Mouse (Mus musculus): ENCODE data around the gene Cyp11a1. TPM values are rescaled to one million over a fixed set of nuclear protein-coding genes. Genes with fewer than 3 reads are reported as not detected.

Cyp11a1 gene
- polyA plus RNA-seq, 1 experiment from 2014 or later = 0.64 TPM

- DNase-seq (ENCODE audit: low spot score) = no peak
- no peaks in the 10 kb centered on the region for H3K27me3 ChIP-seq (ENCODE audit: insufficient read depth, low read length)
- ATAC-seq (replicated peaks; ENCODE audit: low FRiP score, low read depth) = no peak
- no peak overlapping the region for H3K4me2 ChIP-seq (ENCODE audit: low read length)
- no peak overlapping the region for H3K9ac ChIP-seq (ENCODE audit: low read depth, low read length)
- H3K9me3 ChIP-seq (replicated peaks; ENCODE audit: low read length) = no peaks in the 10 kb centered on the region
- no peaks in the 10 kb centered on the region for H3K4me1 ChIP-seq (replicated peaks; ENCODE audit: insufficient read depth, low read length)
- TF ChIP-seq CTCF (IDR thresholded peaks at IDR 0.05; ENCODE audit: low read depth) = no peak
- no peak overlapping the region for H3K4me3 ChIP-seq (replicated peaks; ENCODE audit: low read depth, low read length)
- 46% methylated on average over 8 of the region's 8 CpGs for WGBS
- H3K36me3 ChIP-seq (ENCODE audit: insufficient read depth, low read length) = no peaks in the 10 kb centered on the region
- H3K27ac ChIP-seq = no peak overlapping the region
These were observed 5.3 kb downstream of the Cyp11a1 start for GRCm38 (mm10) chr9:58011552-58011951.

- no peaks in the 10 kb centered on the region for H3K9me3 ChIP-seq (replicated peaks; ENCODE audit: low read length)
- ATAC-seq (replicated peaks; ENCODE audit: low FRiP score, low read depth) (no peak), DNase-seq (ENCODE audit: low spot score) (no peak)
- no peaks in the 10 kb centered on the region for H3K4me1 ChIP-seq (replicated peaks; ENCODE audit: insufficient read depth, low read length)
- H3K4me2 ChIP-seq (ENCODE audit: low read length) = no peak overlapping the region
- no peaks in the 10 kb centered on the region for H3K36me3 ChIP-seq (ENCODE audit: insufficient read depth, low read length)
- no peaks in the 10 kb centered on the region for H3K27me3 ChIP-seq (ENCODE audit: insufficient read depth, low read length)
- no peak overlapping the region for H3K27ac ChIP-seq
- H3K9ac ChIP-seq (ENCODE audit: low read depth, low read length) = no peak overlapping the region
- WGBS = 74% methylated on average over 2 of the region's 2 CpGs
- no peak for TF ChIP-seq CTCF (IDR thresholded peaks at IDR 0.05; ENCODE audit: low read depth)
- H3K4me3 ChIP-seq (replicated peaks; ENCODE audit: low read depth, low read length) = no peak overlapping the region
These were observed 6.3 kb downstream of the Cyp11a1 start for GRCm38 (mm10) chr9:58012486-58012885.

GRCm38 (mm10) chr9:58012935-58013334 is 6.7 kb downstream of the Cyp11a1 start:
- H3K9me3 ChIP-seq (replicated peaks; ENCODE audit: low read length) = no peaks in the 10 kb centered on the region
- H3K27ac ChIP-seq = no peak overlapping the region
- 32% methylated on average over 2 of the region's 2 CpGs for WGBS
- peak; percentile 44 for DNase-seq (ENCODE audit: low spot score)
- H3K4me1 ChIP-seq (replicated peaks; ENCODE audit: insufficient read depth, low read length) = no peaks in the 10 kb centered on the region
- TF ChIP-seq CTCF (IDR thresholded peaks at IDR 0.05; ENCODE audit: low read depth) = no peak
- no peaks in the 10 kb centered on the region for H3K36me3 ChIP-seq (ENCODE audit: insufficient read depth, low read length)
- H3K27me3 ChIP-seq (ENCODE audit: insufficient read depth, low read length) = no peaks in the 10 kb centered on the region
- no peak for ATAC-seq (replicated peaks; ENCODE audit: low FRiP score, low read depth)
- H3K4me3 ChIP-seq (replicated peaks; ENCODE audit: low read depth, low read length) = no peak overlapping the region
- no peak overlapping the region for H3K9ac ChIP-seq (ENCODE audit: low read depth, low read length)
- no peak overlapping the region for H3K4me2 ChIP-seq (ENCODE audit: low read length)

GRCm38 (mm10) chr9:58014393-58015160 is 8.4 kb downstream of the Cyp11a1 start:
- Histone ChIP-seq H3K4me1 (replicated peaks; ENCODE audit: insufficient read depth, low read length) (no peaks in the 10 kb centered on the region), H3K36me3 (ENCODE audit: insufficient read depth, low read length) (no peaks in the 10 kb centered on the region), H3K27ac (no peak overlapping the region), H3K27me3 (ENCODE audit: insufficient read depth, low read length) (no peaks in the 10 kb centered on the region), H3K4me2 (ENCODE audit: low read length) (no peak overlapping the region), H3K4me3 (replicated peaks; ENCODE audit: low read depth, low read length) (no peak overlapping the region), H3K9me3 (replicated peaks; ENCODE audit: low read length) (no peaks in the 10 kb centered on the region), H3K9ac (ENCODE audit: low read depth, low read length) (no peak overlapping the region)
- ATAC-seq (replicated peaks; ENCODE audit: low FRiP score, low read depth) = no peak
- WGBS = 47% methylated on average over 8 of the region's 8 CpGs
- DNase-seq (ENCODE audit: low spot score) = no peak
- no peak for TF ChIP-seq CTCF (IDR thresholded peaks at IDR 0.05; ENCODE audit: low read depth)

GRCm38 (mm10) chr9:58015856-58016255 is 9.6 kb downstream of the Cyp11a1 start:
- Histone ChIP-seq H3K9ac (ENCODE audit: low read depth, low read length) (no peak overlapping the region), H3K4me1 (replicated peaks; ENCODE audit: insufficient read depth, low read length) (no peaks in the 10 kb centered on the region), H3K9me3 (replicated peaks; ENCODE audit: low read length) (no peaks in the 10 kb centered on the region), H3K4me3 (replicated peaks; ENCODE audit: low read depth, low read length) (no peak overlapping the region), H3K36me3 (ENCODE audit: insufficient read depth, low read length) (no peaks in the 10 kb centered on the region), H3K4me2 (ENCODE audit: low read length) (no peak overlapping the region), H3K27me3 (ENCODE audit: insufficient read depth, low read length) (no peaks in the 10 kb centered on the region), H3K27ac (no peak overlapping the region)
- ATAC-seq (replicated peaks; ENCODE audit: low FRiP score, low read depth) = no peak
- TF ChIP-seq CTCF (IDR thresholded peaks at IDR 0.05; ENCODE audit: low read depth) = no peak
- no peak for DNase-seq (ENCODE audit: low spot score)
- 93% methylated on average over 6 of the region's 6 CpGs for WGBS

- no peaks in the 10 kb centered on the region for H3K4me1 ChIP-seq (replicated peaks; ENCODE audit: insufficient read depth, low read length)
- H3K27ac ChIP-seq = no peak overlapping the region
- no peak overlapping the region for H3K4me3 ChIP-seq (replicated peaks; ENCODE audit: low read depth, low read length)
- no peak overlapping the region for H3K9ac ChIP-seq (ENCODE audit: low read depth, low read length)
- DNase-seq (ENCODE audit: low spot score) (no peak), ATAC-seq (replicated peaks; ENCODE audit: low FRiP score, low read depth) (no peak)
- H3K27me3 ChIP-seq (ENCODE audit: insufficient read depth, low read length) = no peaks in the 10 kb centered on the region
- H3K36me3 ChIP-seq (ENCODE audit: insufficient read depth, low read length) = no peaks in the 10 kb centered on the region
- 67% methylated on average over 3 of the region's 3 CpGs for WGBS
- no peak overlapping the region for H3K4me2 ChIP-seq (ENCODE audit: low read length)
- no peak for TF ChIP-seq CTCF (IDR thresholded peaks at IDR 0.05; ENCODE audit: low read depth)
- no peaks in the 10 kb centered on the region for H3K9me3 ChIP-seq (replicated peaks; ENCODE audit: low read length)
These were observed 10.8 kb downstream of the Cyp11a1 start for GRCm38 (mm10) chr9:58016962-58017361.

GRCm38 (mm10) chr9:58018385-58018784 is 12.2 kb downstream of the Cyp11a1 start:
- no peak for TF ChIP-seq CTCF (IDR thresholded peaks at IDR 0.05; ENCODE audit: low read depth)
- no peak for ATAC-seq (replicated peaks; ENCODE audit: low FRiP score, low read depth)
- H3K27ac ChIP-seq = no peak overlapping the region
- no peak overlapping the region for H3K9ac ChIP-seq (ENCODE audit: low read depth, low read length)
- H3K4me1 ChIP-seq (replicated peaks; ENCODE audit: insufficient read depth, low read length) = no peaks in the 10 kb centered on the region
- H3K9me3 ChIP-seq (replicated peaks; ENCODE audit: low read length) = no peaks in the 10 kb centered on the region
- no peak overlapping the region for H3K4me2 ChIP-seq (ENCODE audit: low read length)
- H3K4me3 ChIP-seq (replicated peaks; ENCODE audit: low read depth, low read length) = no peak overlapping the region
- WGBS = 84% methylated on average over 5 of the region's 5 CpGs
- no peaks in the 10 kb centered on the region for H3K27me3 ChIP-seq (ENCODE audit: insufficient read depth, low read length)
- DNase-seq (ENCODE audit: low spot score) = no peak
- H3K36me3 ChIP-seq (ENCODE audit: insufficient read depth, low read length) = no peaks in the 10 kb centered on the region

Data from kidney, postnatal 0 days (tissue).